Mouse (Mus musculus) neural tube, embryonic 13.5 days (tissue): ENCODE measurements at regions not wholly inside any gene's neighbourhood (a gene's known extent, or its start where the extent isn't known, plus 50 kb on each side); places are given as distances from the start of the nearest gene placed in this dataset.

Experiments
- ATAC-seq: fragments of 200-750 bp; cut with Nextera tagmentation; 2 replicates; pipeline ENCODE4 v1.8.0; 2017; ENCODE audit warnings: low read depth, mild to moderate bottlenecking, moderate TSS enrichment, moderate library complexity
- H3K27ac ChIP-seq: fragments of 300-500 bp; sonication (generic); replicated peaks from 2 replicates; pipeline ENCODE4 v1.5.1; 2015; ENCODE audit warnings: moderate library complexity, mild to moderate bottlenecking, inconsistent platforms
- H3K27me3 ChIP-seq: fragments of 300-500 bp; sonication (generic); 2 replicates; pipeline ENCODE4 v1.6.1; 2015; ENCODE audit warnings: mild to moderate bottlenecking, inconsistent platforms
- H3K36me3 ChIP-seq: fragments of 300-500 bp; sonication (generic); 2 replicates; pipeline ENCODE4 v1.6.1; 2015; ENCODE audit warnings: mild to moderate bottlenecking, inconsistent platforms
- H3K4me1 ChIP-seq: fragments of 300-500 bp; sonication (generic); replicated peaks from 2 replicates; pipeline ENCODE4 v1.6.1; 2015; ENCODE audit warnings: inconsistent platforms
- H3K4me2 ChIP-seq: fragments of 300-500 bp; sonication (generic); 2 replicates; pipeline ENCODE4 v1.6.1; 2015; ENCODE audit warnings: inconsistent platforms, mild to moderate bottlenecking, moderate library complexity
- H3K4me3 ChIP-seq: fragments of 300-500 bp; sonication (generic); 2 replicates; pipeline ENCODE4 v1.5.1; 2015; ENCODE audit warnings: mild to moderate bottlenecking, inconsistent platforms
- H3K9ac ChIP-seq: fragments of 300-500 bp; sonication (generic); 2 replicates; pipeline ENCODE4 v1.6.1; 2015; ENCODE audit warnings: moderate library complexity, mild to moderate bottlenecking, inconsistent platforms
- H3K9me3 ChIP-seq: fragments of 300-500 bp; sonication (generic); 2 replicates; pipeline ENCODE4 v1.6.1; 2016; ENCODE audit warnings: inconsistent platforms
- WGBS: fragments of 180-500 bp; shearing (Covaris S2); methylation state at CpG from one replicate; pipeline ENCODE4 v1.1.7; 2015; 5-methylcytosine and 5-hydroxymethylcytosine counted together

DNA sequence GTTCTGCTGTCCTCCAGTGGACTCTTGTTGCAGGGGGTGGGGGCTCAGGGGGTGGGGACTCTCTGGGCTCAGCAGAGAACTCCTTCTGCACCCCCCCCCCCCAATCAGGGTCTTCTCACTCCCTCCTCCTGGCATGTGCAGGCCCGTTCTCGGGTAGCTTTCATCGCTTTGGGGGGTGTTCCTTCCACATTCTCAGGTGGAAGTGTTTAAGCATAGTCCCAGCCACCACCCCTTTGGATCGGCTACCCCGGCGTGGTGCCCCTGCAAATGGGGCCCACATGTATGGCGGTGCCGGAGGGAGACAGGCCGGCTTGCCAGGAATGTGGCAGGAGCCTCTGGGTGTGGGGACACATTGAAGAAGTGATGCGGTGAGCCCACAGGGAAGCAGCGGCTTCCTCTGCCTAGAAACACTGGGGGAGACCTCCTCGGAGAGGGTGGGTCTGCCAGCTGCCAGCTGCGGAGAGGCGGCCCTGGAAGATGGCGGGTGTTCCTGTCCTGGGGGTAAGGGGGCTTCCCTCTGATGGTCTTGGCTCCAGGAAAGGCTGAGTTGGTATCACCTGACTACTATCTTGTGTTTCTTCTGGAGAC, 92.7 kb downstream of the Asb1 start:
- Histone ChIP-seq H3K27me3 (no peaks in the 10 kb centered on the region), H3K4me1 (no peaks in the 10 kb centered on the region), H3K9ac (no peak overlapping the region), H3K27ac (no peak overlapping the region), H3K4me2 (no peak overlapping the region), H3K36me3 (no peaks in the 10 kb centered on the region), H3K4me3 (no peak overlapping the region), H3K9me3 (no peaks in the 10 kb centered on the region)
- ATAC-seq: no peak
- 93% methylated on average over 15 of the region's 15 CpGs for WGBS

- no peak overlapping the region for H3K4me2 ChIP-seq
- no peaks in the 10 kb centered on the region for H3K27me3 ChIP-seq
- H3K9me3 ChIP-seq: no peaks in the 10 kb centered on the region
- WGBS: 98% methylated on average over 2 of the region's 2 CpGs
- no peak for ATAC-seq
- no peak overlapping the region for H3K4me3 ChIP-seq
- no peaks in the 10 kb centered on the region for H3K4me1 ChIP-seq
- no peak overlapping the region for H3K9ac ChIP-seq
- H3K36me3 ChIP-seq: no peaks in the 10 kb centered on the region
- no peak overlapping the region for H3K27ac ChIP-seq
These were observed 96.2 kb downstream of the Asb1 start for GRCm38 (mm10) chr1:91636571-91636970.

DNA sequence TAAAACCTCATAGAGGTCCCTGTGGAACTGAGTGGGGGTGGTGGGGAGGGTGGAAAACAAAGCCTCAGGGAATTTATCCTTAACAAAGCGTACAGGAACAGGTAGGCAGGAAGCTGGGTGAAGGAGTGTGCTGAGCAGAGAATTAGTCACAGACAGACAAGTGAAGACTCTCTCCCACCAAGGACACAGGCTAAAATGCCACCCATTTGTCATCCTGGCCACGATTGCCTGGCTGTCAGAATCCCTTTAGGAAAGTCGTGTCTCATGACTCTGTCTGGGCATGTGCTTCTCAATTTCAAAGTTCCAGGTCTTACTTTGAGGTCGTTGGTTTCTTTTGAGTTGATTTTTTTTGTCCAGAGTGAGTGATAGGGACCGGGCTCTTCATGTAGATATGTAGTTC, 100.2 kb downstream of the Asb1 start:
- ATAC-seq: no peak
- no peaks in the 10 kb centered on the region for H3K27me3 ChIP-seq
- 74% methylated on average over 5 of the region's 5 CpGs for WGBS

DNA sequence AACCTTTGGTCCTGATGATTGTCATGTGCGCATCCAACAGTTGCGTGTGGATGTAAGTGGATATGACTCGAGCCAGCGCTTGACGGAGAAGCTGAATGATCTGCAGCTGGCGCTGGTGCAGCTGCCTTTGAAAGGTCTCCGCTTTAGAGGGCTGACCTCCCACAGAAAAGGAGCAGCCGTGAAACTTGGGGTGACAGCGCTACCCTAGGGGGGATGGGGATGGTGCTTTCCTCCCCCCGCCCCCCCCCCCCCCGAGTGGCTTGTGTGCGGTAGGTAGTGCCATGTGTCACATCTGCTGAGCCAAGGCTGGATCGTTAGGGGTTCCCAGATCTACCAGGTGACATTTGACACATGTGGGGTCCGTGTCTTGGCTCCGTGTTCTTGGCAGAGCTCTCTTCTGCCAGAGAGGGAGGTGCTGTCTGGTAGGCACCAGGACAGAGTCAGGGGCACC, 118.7 kb downstream of the Asb1 start:
- Histone ChIP-seq H3K27ac (no peak overlapping the region), H3K36me3 (no peaks in the 10 kb centered on the region), H3K4me2 (no peak overlapping the region), H3K9ac (no peak overlapping the region), H3K9me3 (no peaks in the 10 kb centered on the region), H3K4me3 (no peak overlapping the region), H3K4me1 (no peaks in the 10 kb centered on the region), H3K27me3 (no peaks in the 10 kb centered on the region)
- no peak for ATAC-seq
- 87% methylated on average over 15 of the region's 15 CpGs for WGBS

More for the DNA sequence above, 100.2 kb downstream of the Asb1 start:
- Histone ChIP-seq H3K9me3 (no peaks in the 10 kb centered on the region), H3K27ac (no peak overlapping the region), H3K36me3 (no peaks in the 10 kb centered on the region), H3K4me2 (no peak overlapping the region), H3K4me1 (no peaks in the 10 kb centered on the region), H3K4me3 (no peak overlapping the region), H3K9ac (no peak overlapping the region)

DNA sequence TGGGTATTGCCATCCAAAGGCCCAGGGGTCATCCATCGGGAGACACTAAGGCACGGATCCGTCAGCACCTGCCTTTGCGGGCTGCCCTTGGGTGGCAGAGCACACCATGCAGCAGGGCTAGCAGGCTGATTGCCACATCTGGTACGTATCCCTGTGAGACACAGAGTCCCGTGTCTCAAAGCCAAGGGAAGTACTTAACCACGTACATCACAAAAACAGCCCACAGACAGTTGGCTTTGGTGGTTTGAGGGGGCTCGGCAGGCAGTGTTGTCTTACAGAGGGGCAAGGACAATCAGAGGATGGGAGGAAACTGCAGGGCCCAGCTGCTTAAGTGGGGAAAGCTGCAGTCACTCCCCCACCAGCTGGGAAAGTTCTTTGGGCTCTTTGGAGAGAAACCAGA, 119.1 kb downstream of the Asb1 start:
- Histone ChIP-seq H3K27ac (no peak overlapping the region), H3K9me3 (no peaks in the 10 kb centered on the region), H3K36me3 (no peaks in the 10 kb centered on the region), H3K27me3 (no peaks in the 10 kb centered on the region), H3K4me2 (no peak overlapping the region), H3K4me1 (no peaks in the 10 kb centered on the region), H3K4me3 (no peak overlapping the region), H3K9ac (no peak overlapping the region)
- no peak for ATAC-seq
- 86% methylated on average over 8 of the region's 8 CpGs for WGBS

GRCm38 (mm10) chr1:91663289-91663688, 122.9 kb downstream of the Asb1 start:
- H3K36me3 ChIP-seq: no peaks in the 10 kb centered on the region
- no peaks in the 10 kb centered on the region for H3K27me3 ChIP-seq
- no peak for ATAC-seq
- no peak overlapping the region for H3K9ac ChIP-seq
- H3K4me2 ChIP-seq: no peak overlapping the region
- no peaks in the 10 kb centered on the region for H3K4me1 ChIP-seq
- no peaks in the 10 kb centered on the region for H3K9me3 ChIP-seq
- no peak overlapping the region for H3K27ac ChIP-seq
- 91% methylated on average over 2 of the region's 2 CpGs for WGBS
- no peak overlapping the region for H3K4me3 ChIP-seq

DNA sequence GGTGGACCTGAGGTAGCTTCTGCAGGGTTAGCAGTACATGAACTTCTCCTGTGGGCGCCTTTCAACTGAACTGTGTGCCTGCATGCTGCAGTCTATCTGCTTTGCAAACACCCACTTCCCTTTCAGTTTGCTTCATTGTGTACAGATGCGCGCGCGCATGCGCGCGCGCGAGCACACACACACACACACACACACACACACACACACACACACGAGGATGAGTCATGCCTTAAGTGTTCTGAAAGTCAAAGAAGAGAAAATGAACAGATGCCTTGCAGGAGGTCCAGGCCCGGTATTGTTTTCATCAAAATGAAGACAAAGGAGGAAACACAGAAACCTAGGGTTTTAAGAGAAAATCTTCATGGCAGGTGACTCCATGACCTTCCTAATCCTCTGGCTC, 124.3 kb downstream of the Asb1 start:
- no peak overlapping the region for H3K27ac ChIP-seq
- H3K4me2 ChIP-seq: no peak overlapping the region
- WGBS: 77% methylated on average over 9 of the region's 12 CpGs
- no peak for ATAC-seq
- no peaks in the 10 kb centered on the region for H3K36me3 ChIP-seq
- H3K9ac ChIP-seq: no peak overlapping the region
- no peak overlapping the region for H3K4me3 ChIP-seq
- H3K4me1 ChIP-seq: no peaks in the 10 kb centered on the region
- no peaks in the 10 kb centered on the region for H3K27me3 ChIP-seq
- H3K9me3 ChIP-seq: no peaks in the 10 kb centered on the region

DNA sequence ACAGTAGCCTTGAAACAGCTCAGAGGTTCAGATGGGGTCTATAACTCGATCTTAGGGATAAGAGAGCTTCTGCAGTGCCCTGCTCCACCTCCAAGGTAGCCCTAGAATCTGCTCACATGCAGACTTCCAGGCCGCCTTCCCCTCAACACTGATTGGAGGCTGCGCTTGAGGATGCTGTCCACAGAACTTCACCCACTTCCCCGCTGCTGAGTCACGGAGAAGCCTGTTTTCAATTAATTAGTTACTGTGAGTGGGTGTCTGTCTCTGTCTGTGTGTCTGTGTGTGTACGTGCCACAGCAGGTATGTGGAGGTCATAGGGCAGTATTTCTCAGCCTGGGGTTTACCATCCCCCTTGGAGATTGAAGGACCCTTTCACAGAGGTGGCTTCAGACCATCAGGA, 128.2 kb downstream of the Asb1 start:
- no peak overlapping the region for H3K4me2 ChIP-seq
- no peak for ATAC-seq
- no peaks in the 10 kb centered on the region for H3K4me1 ChIP-seq
- H3K27me3 ChIP-seq: no peaks in the 10 kb centered on the region
- no peak overlapping the region for H3K4me3 ChIP-seq
- 82% methylated on average over 6 of the region's 6 CpGs for WGBS
- no peak overlapping the region for H3K9ac ChIP-seq
- no peaks in the 10 kb centered on the region for H3K36me3 ChIP-seq
- no peak overlapping the region for H3K27ac ChIP-seq
- H3K9me3 ChIP-seq: no peaks in the 10 kb centered on the region

DNA sequence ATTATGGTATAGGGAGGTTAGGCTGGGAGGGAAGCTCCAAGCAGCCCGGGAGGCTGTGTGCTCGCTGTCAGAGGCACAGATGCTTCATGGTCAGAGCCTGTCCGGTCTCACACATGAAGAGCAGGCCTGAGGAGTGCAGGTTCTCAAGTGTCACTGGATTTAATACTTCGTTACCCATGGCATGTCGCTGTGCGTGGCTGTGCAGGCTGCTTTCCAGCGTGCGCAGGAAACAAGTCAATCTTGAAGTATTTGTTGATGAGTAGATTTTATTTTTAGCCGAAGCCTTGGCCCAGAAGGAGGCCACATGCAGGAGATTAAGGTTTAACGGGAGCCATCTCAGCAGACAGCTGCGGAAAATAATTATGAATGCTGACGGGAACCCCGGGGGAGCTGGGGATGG, 130.3 kb upstream of the Twist2 start:
- Histone ChIP-seq H3K4me1 (no peaks in the 10 kb centered on the region), H3K9ac (no peak overlapping the region), H3K27me3 (no peaks in the 10 kb centered on the region), H3K9me3 (no peaks in the 10 kb centered on the region), H3K4me2 (no peak overlapping the region), H3K4me3 (no peak overlapping the region), H3K36me3 (no peaks in the 10 kb centered on the region), H3K27ac (no peak overlapping the region)
- no peak for ATAC-seq
- WGBS: 76% methylated on average over 13 of the region's 13 CpGs

- H3K4me2 ChIP-seq: no peak overlapping the region
- H3K9ac ChIP-seq: no peak overlapping the region
- 86% methylated on average over 6 of the region's 6 CpGs for WGBS
- no peaks in the 10 kb centered on the region for H3K27me3 ChIP-seq
- no peak for ATAC-seq
- H3K27ac ChIP-seq: no peak overlapping the region
- H3K36me3 ChIP-seq: no peaks in the 10 kb centered on the region
- H3K4me3 ChIP-seq: no peak overlapping the region
- H3K9me3 ChIP-seq: no peaks in the 10 kb centered on the region
- no peaks in the 10 kb centered on the region for H3K4me1 ChIP-seq
These were observed 127.1 kb upstream of the Twist2 start for GRCm38 (mm10) chr1:91674082-91674655.

DNA sequence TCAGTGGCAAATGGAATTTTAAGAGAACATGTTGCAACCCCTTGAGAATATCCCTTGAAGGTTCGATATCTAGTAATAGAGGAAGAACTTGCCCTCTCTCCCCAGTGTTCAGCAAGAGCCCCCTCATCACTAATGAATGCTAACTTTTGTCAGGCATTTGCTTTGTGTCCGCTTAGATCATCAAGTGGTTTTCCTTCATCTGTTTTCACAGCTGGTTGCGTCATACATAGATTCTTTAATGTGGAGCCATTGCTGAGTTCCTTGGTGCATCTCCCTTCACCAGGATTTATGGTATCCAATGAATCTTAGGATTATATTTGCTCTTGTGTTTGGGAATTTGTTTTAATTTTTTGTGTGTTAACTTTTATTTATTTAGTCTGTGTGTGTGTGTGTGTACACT, 124.2 kb upstream of the Twist2 start:
- Histone ChIP-seq H3K9ac (no peak overlapping the region), H3K4me1 (no peaks in the 10 kb centered on the region), H3K4me2 (no peak overlapping the region), H3K27ac (no peak overlapping the region), H3K27me3 (no peaks in the 10 kb centered on the region), H3K36me3 (no peaks in the 10 kb centered on the region), H3K4me3 (no peak overlapping the region), H3K9me3 (no peaks in the 10 kb centered on the region)
- WGBS: 79% methylated on average over 3 of the region's 3 CpGs
- no peak for ATAC-seq

GRCm38 (mm10) chr1:91678789-91679188, 122.5 kb upstream of the Twist2 start:
- Histone ChIP-seq H3K4me1 (no peaks in the 10 kb centered on the region), H3K4me3 (no peak overlapping the region), H3K36me3 (no peaks in the 10 kb centered on the region), H3K4me2 (no peak overlapping the region), H3K27ac (no peak overlapping the region), H3K9me3 (no peaks in the 10 kb centered on the region), H3K9ac (no peak overlapping the region), H3K27me3 (no peaks in the 10 kb centered on the region)
- 85% methylated on average over 4 of the region's 4 CpGs for WGBS
- no peak for ATAC-seq

DNA sequence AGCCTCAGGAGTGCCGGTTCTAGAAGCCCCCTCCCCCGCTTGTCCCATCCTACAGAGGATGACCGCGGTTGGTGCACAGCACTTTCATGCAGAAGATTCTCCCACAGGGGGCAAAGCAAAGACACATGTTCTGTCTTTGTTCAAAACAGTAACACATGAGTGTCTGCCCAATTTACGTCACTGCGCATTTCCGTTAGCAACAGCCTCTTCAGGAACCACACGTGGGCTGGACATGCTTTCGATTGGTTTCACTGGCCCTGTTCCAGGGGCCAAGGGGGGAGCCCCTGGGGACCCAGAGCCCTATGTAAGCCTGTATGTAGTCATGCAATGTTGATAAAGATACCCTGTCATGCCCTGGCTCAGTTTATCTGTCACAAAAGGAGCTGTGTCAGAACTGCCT, 116.2 kb upstream of the Twist2 start:
- no peak overlapping the region for H3K4me3 ChIP-seq
- H3K4me1 ChIP-seq: peaks cover 15% of the 10 kb centered on the region
- ATAC-seq: no peak
- no peaks in the 10 kb centered on the region for H3K36me3 ChIP-seq
- no peak overlapping the region for H3K9ac ChIP-seq
- no peaks in the 10 kb centered on the region for H3K27me3 ChIP-seq
- 66% methylated on average over 9 of the region's 9 CpGs for WGBS
- no peak overlapping the region for H3K27ac ChIP-seq
- H3K9me3 ChIP-seq: no peaks in the 10 kb centered on the region
- no peak overlapping the region for H3K4me2 ChIP-seq
